Mouse (Mus musculus) limb, embryonic 11.5 days (tissue): ENCODE measurements around the gene Cyth1. TPM values are rescaled to one million over a fixed set of nuclear protein-coding genes. Genes with fewer than 3 reads are reported as not detected.

Experiments
- ATAC-seq: fragments of 200-750 bp; cut with Nextera tagmentation; 2 replicates; pipeline ENCODE4 v1.8.0; 2017; ENCODE audit warnings: low read depth; ENCODE audit not compliant: insufficient number of reproducible peaks, low FRiP score, low TSS enrichment
- DNase-seq: peaks from one replicate; pipeline ENCODE4 v3.0.0-alpha.2; 2015; ENCODE audit warnings: low spot score
- H3K27ac ChIP-seq: fragments of 300-500 bp; sonication (generic); replicated peaks from 2 replicates; pipeline ENCODE4 v1.5.1; 2014; ENCODE audit warnings: low read depth, mild to moderate bottlenecking, low read length
- H3K27me3 ChIP-seq: fragments of 300-500 bp; sonication (generic); 2 replicates; pipeline ENCODE4 v1.6.1; 2014; ENCODE audit warnings: mild to moderate bottlenecking, low read length, mixed read lengths; ENCODE audit not compliant: control insufficient read depth, insufficient read depth
- H3K36me3 ChIP-seq: fragments of 300-500 bp; sonication (generic); 2 replicates; pipeline ENCODE4 v1.6.1; 2014; ENCODE audit warnings: mild to moderate bottlenecking, low read length, moderate library complexity, mixed read lengths; ENCODE audit not compliant: control insufficient read depth, insufficient read depth
- H3K4me1 ChIP-seq: fragments of 300-500 bp; sonication (generic); 2 replicates; pipeline ENCODE4 v1.6.1; 2014; ENCODE audit warnings: low read length, mixed read lengths; ENCODE audit not compliant: control insufficient read depth, insufficient read depth
- H3K4me2 ChIP-seq: fragments of 300-500 bp; sonication (generic); 2 replicates; pipeline ENCODE4 v1.6.1; 2014; ENCODE audit warnings: low read depth, mild to moderate bottlenecking, moderate library complexity; ENCODE audit not compliant: severe bottlenecking
- H3K4me3 ChIP-seq: fragments of 300-500 bp; sonication (generic); 2 replicates; pipeline ENCODE4 v1.5.1; 2014; ENCODE audit warnings: low read depth, low read length
- H3K9ac ChIP-seq: fragments of 300-500 bp; sonication (generic); 2 replicates; pipeline ENCODE4 v1.6.1; 2014; ENCODE audit warnings: mild to moderate bottlenecking, low read length
- H3K9me3 ChIP-seq: fragments of 300-500 bp; sonication (generic); 2 replicates; pipeline ENCODE4 v1.6.1; 2016; ENCODE audit warnings: low read length; ENCODE audit not compliant: control insufficient read depth
- WGBS: fragments of 180-500 bp; shearing (Covaris S2); extraction: QIAGEN DNeasy Blood & Tissue Kit; methylation state at CpG from one replicate; pipeline ENCODE4 v1.1.7; 2014; 5-methylcytosine and 5-hydroxymethylcytosine counted together
- polyA plus RNA-seq: library from polyadenylated mRNA; unstranded; fragments of >200 nt; fragmentation: Nextera tagmentation; extraction: Ambion mirVana; gene quantifications from 2 replicates; pipeline ENCODE4 v1.2.1, GENCODE M21; 2014

The Cyth1 gene
- polyA plus RNA-seq, 1 experiment from 2014 or later, result 16.2 TPM

DNA sequence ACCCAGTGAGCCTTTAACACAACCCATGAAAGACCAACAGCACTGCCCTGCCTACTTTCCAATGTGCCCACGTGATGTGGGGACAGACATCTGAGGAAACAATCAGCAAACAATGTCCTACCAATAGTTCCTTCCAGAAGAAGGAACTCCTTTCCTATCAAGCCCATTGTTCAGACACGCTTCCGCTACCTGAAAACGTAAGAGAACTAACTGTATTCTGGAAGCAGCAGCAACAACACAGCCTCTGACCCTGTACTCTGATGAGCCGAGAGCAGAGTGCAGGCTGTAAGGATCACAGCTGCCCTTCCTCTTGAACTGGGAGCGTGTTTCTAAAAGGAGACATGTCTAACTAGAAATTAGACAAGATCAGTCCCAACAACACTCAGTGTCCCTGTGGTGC, 13.9 kb downstream of the Cyth1 start:
- Histone ChIP-seq H3K4me3 (no peak overlapping the region), H3K9ac (no peak overlapping the region), H3K9me3 (no peaks in the 10 kb centered on the region), H3K36me3 (no peaks in the 10 kb centered on the region), H3K27ac (no peak overlapping the region), H3K4me2 (no peak overlapping the region), H3K27me3 (no peaks in the 10 kb centered on the region), H3K4me1 (peaks cover 25% of the 10 kb centered on the region)
- ATAC-seq (no peak), DNase-seq (no peak)
- WGBS, result 88% methylated on average over 6 of the region's 6 CpGs

DNA sequence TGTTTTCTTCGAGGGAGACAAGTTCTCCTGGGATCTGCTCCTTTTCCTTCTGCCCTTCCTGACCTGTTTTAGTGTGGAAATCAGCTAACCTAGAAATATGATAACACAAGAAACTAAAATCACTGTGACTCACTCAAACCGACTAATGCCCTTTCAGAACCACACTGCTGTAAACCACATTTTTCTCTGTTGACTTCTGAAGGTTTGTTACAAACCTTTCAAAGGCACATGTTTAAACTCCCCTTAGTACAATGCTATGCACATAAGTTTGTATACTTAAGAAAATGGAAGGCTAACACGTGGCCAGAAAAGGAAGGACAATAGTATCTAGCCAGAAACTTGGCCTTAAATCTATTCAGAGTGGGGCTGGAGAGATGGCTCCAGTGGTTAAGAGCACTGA, 14.5 kb downstream of the Cyth1 start:
- WGBS, result 81% methylated on average over 3 of the region's 3 CpGs
- no peak overlapping the region for H3K9ac ChIP-seq
- no peak overlapping the region for H3K4me3 ChIP-seq
- no peak overlapping the region for H3K4me2 ChIP-seq
- no peak for DNase-seq
- H3K4me1 ChIP-seq, result peaks cover 22% of the 10 kb centered on the region
- H3K27ac ChIP-seq, result no peak overlapping the region
- H3K27me3 ChIP-seq, result no peaks in the 10 kb centered on the region
- no peak for ATAC-seq
- no peaks in the 10 kb centered on the region for H3K36me3 ChIP-seq
- H3K9me3 ChIP-seq, result no peaks in the 10 kb centered on the region

DNA sequence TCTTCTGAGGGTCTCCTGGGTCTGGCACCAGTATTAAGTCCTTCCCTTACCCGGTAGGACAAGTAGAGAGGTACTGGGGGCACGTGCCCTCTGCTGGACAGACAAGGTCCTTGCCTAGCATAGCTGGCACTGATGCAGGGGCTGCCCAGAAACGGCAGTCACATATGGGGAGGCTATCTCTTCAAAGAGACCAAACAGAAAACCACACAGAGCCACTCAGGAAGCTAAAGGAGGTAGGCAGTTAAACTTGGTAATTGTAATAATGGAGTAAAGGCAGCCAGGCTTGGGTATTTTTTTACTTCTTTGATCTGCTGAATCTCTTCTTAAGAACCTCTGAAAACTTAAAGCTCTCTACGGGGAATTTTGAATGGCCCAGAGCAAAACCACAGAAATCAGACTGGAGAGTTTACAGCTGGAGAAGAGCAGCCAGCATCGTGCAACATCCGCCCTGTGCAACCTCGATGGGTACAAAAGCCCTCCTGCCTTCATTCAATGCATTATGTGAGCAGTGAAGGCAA, 16.0 kb downstream of the Cyth1 start:
- no peak for ATAC-seq
- Histone ChIP-seq H3K4me2 (no peak overlapping the region), H3K9ac (no peak overlapping the region), H3K9me3 (no peaks in the 10 kb centered on the region), H3K4me1 (peaks cover 13% of the 10 kb centered on the region), H3K27ac (no peak overlapping the region), H3K36me3 (no peaks in the 10 kb centered on the region), H3K4me3 (no peak overlapping the region), H3K27me3 (no peaks in the 10 kb centered on the region)
- 45% methylated on average over 7 of the region's 7 CpGs for WGBS
- peak; percentile 33 for DNase-seq

- H3K4me1 ChIP-seq, result peaks cover 10% of the 10 kb centered on the region; the same call in 1 of the 2 replicates
- H3K9me3 ChIP-seq, result no peaks in the 10 kb centered on the region
- no peak overlapping the region for H3K9ac ChIP-seq
- no peak overlapping the region for H3K4me3 ChIP-seq
- WGBS, result 93% methylated on average over 5 of the region's 5 CpGs
- ATAC-seq (no peak), DNase-seq (no peak)
- H3K36me3 ChIP-seq, result no peaks in the 10 kb centered on the region
- no peaks in the 10 kb centered on the region for H3K27me3 ChIP-seq
- no peak overlapping the region for H3K27ac ChIP-seq
- H3K4me2 ChIP-seq, result no peak overlapping the region
Observed at GRCm38 (mm10) chr11:118229941-118230340, 18.5 kb downstream of the Cyth1 start.

- Histone ChIP-seq H3K4me3 (no peak overlapping the region), H3K4me1 (peaks cover 10% of the 10 kb centered on the region; the same call in 1 of the 2 replicates), H3K27ac (no peak overlapping the region), H3K36me3 (no peaks in the 10 kb centered on the region), H3K4me2 (no peak overlapping the region), H3K9ac (no peak overlapping the region), H3K9me3 (no peaks in the 10 kb centered on the region), H3K27me3 (no peaks in the 10 kb centered on the region)
- DNase-seq, result no peak
- WGBS, result 72% methylated on average over 7 of the region's 7 CpGs
- ATAC-seq, result no peak
Observed at GRCm38 (mm10) chr11:118227650-118228049, 20.7 kb downstream of the Cyth1 start.

GRCm38 (mm10) chr11:118226850-118227249, 21.5 kb downstream of the Cyth1 start:
- Histone ChIP-seq H3K9me3 (no peaks in the 10 kb centered on the region), H3K4me2 (no peak overlapping the region), H3K27me3 (no peaks in the 10 kb centered on the region), H3K9ac (no peak overlapping the region), H3K27ac (no peak overlapping the region), H3K4me1 (peaks cover 7% of the 10 kb centered on the region; the same call in 1 of the 2 replicates), H3K36me3 (no peaks in the 10 kb centered on the region), H3K4me3 (no peak overlapping the region)
- ATAC-seq, result no peak
- DNase-seq, result no peak
- 88% methylated on average over 7 of the region's 7 CpGs for WGBS

DNA sequence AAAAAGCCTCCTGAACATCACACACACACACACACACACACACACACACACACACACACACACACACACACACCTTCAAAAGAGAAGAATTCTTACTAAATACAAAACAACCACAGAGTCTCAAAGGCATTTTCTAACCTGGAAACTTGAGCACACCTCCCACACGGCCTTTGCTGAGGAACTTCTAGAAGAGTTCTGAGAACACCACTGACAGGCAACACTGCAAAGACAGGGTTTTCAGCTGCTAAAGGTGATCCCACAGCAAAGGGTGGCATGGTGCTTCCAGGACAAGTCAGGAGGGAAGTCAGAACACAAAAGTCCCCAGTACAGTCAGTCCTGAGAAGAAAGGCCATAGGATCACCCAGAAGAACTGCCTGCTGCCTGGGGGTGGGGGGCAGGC, 22.5 kb downstream of the Cyth1 start:
- 59% methylated on average over 1 of the region's 1 CpGs for WGBS
- H3K27ac ChIP-seq, result no peak overlapping the region
- peaks cover 7% of the 10 kb centered on the region; the same call in 1 of the 2 replicates for H3K4me1 ChIP-seq
- no peak for DNase-seq
- H3K4me2 ChIP-seq, result no peak overlapping the region
- H3K36me3 ChIP-seq, result no peaks in the 10 kb centered on the region
- H3K4me3 ChIP-seq, result no peak overlapping the region
- no peak for ATAC-seq
- H3K9me3 ChIP-seq, result no peaks in the 10 kb centered on the region
- H3K27me3 ChIP-seq, result no peaks in the 10 kb centered on the region
- no peak overlapping the region for H3K9ac ChIP-seq

DNA sequence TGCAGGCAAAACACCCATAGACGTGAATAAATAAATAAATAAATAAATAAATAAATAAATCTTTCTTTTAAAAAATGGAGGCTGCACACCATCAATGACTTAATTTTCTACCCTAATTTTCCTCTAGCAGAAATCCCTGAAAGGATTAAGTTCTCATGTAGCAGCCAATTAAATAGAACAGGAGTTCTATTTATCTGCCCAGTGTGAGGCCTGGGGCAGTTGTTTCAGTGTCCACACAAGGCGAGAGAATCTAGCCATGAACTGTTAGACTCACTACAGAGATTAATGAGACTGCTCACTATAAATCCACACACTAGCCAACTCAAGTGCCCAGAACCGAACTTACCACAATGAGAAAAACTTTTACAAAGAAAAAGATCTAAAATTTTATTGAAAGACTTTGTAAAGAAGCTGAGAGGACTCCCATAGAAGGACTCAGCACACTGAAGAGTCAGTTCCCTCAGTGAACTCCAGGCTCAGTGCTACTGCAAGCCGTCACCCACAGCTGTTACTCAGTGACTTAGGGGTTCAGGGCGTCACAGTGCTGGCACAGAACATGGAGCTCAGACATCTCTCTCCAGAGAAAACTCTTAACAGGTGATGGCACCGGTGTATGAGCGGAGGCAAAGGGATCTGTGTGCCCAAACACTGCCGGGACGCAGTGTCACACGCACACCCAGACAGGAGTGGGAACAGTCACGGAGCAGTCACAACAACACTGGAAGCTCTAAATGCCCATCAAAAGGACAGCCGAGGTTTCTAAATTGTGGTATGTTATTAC, 23.1 kb downstream of the Cyth1 start:
- ATAC-seq (no peak), DNase-seq (no peak)
- Histone ChIP-seq H3K27me3 (no peaks in the 10 kb centered on the region), H3K9ac (no peak overlapping the region), H3K36me3 (no peaks in the 10 kb centered on the region), H3K4me2 (no peak overlapping the region), H3K9me3 (no peaks in the 10 kb centered on the region), H3K4me1 (peaks cover 7% of the 10 kb centered on the region; the same call in 1 of the 2 replicates), H3K4me3 (no peak overlapping the region), H3K27ac (0 out of 2 replicates have a peak overlapping the region, but pooled peaks have one; percentile 43)
- 74% methylated on average over 12 of the region's 12 CpGs for WGBS
